20 mouse cellular contexts compared by ENCODE assay signal in the genomic region with DNA sequence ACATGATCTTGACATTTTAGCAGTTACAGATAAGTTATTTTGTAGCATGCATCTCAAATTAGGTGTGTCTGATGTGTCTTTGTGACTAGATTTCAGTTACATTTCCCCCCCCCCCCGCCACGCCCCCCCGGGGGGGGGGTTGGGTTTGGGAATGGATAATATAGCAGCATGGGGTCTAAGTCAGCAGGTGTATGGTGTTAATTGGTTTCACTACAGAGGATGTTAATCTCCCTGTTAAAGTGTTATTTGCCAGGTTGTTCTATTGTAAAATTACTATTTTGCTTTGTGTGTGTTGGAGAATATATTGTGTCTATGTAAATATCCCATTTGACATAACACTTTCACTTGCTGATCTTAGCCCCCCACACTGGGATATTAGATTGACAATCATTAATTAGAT.
"Had no signal": no experiment of that assay in that cellular context is flagged by ENCODE, and none has a peak within 500 bp of the region (broad histone marks: within the 10 kb centered on the region; RNA-seq: fewer than 3 reads in every experiment).

No protein-coding gene starts in this region.

- DNase-seq: lung, adult 18-20 months; lung, embryonic 14.5 days; lung, postnatal 10 days; lung, postnatal 4 days; midbrain, embryonic 14.5 days; right cerebral cortex, adult 18-20 months; right cerebral cortex, postnatal 25 days; right cerebral cortex, postnatal 4 days; spleen, adult 18-20 months; thymus, adult 2 months; thymus, postnatal 25 days; thymus, postnatal 4 days had no signal

- H3K27me3 ChIP-seq: liver, embryonic 12.5 days; midbrain, embryonic 12.5 days; stomach, embryonic 15.5 days had no signal

- H3K36me3 ChIP-seq: liver, embryonic 12.5 days; midbrain, embryonic 10.5 days; midbrain, embryonic 12.5 days; stomach, embryonic 15.5 days had no signal

- H3K9me3 ChIP-seq: liver, embryonic 12.5 days; midbrain, embryonic 10.5 days; midbrain, embryonic 12.5 days; stomach, embryonic 15.5 days had no signal

- H3K27ac ChIP-seq: liver, embryonic 12.5 days; liver, embryonic 14.5 days; midbrain, embryonic 10.5 days; midbrain, embryonic 12.5 days; stomach, embryonic 15.5 days; stomach, postnatal 0 days had no signal

- H3K4me2 ChIP-seq: liver, embryonic 12.5 days; lung, embryonic 14.5 days; midbrain, embryonic 12.5 days; stomach, embryonic 15.5 days had no signal

- H3K4me1 ChIP-seq: liver, embryonic 12.5 days; midbrain, embryonic 10.5 days; midbrain, embryonic 12.5 days; stomach, embryonic 15.5 days had no signal

- H3K4me3 ChIP-seq: liver, embryonic 12.5 days; midbrain, embryonic 10.5 days; midbrain, embryonic 12.5 days; myocyte; stomach, embryonic 15.5 days had no signal

- H3K9ac ChIP-seq: liver, embryonic 12.5 days; liver, embryonic 14.5 days; lung, embryonic 14.5 days; midbrain, embryonic 12.5 days; stomach, embryonic 15.5 days had no signal

- ATAC-seq: liver, embryonic 12.5 days; midbrain, embryonic 16.5 days had no signal
